Mouse (Mus musculus): ENCODE measurements around the gene Sys1. TPM values are rescaled to one million over a fixed set of nuclear protein-coding genes. Genes with fewer than 3 reads are reported as not detected.

The Sys1 gene
- polyA plus RNA-seq, 1 experiment = 105 TPM

DNA sequence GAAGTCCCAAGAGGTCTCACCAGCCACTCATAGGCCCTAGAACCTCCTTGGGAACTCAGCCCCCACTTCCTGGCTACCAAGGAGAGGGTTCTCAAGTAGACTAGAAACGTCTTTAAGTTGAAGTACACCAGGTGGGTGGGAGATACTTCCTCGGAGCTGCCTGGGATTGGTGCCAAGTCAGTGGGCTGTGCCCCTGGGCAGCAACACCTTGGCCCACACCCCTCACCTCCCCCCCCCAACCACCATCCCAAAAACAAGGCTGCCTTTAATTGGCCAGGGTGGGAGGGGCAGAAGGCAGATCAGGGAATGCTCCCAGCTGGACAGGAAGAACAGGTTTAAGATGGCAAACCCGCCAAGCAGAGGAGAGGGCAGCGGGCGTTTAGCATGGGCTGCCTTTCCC lies 16.4 kb upstream of the Sys1 start:
- Histone ChIP-seq H3K4me3 (replicated peaks) (no peak overlapping the region), H3K9me3 (no peaks in the 10 kb centered on the region), H3K36me3 (replicated peaks; ENCODE audit: low read length) (no peaks in the 10 kb centered on the region), H3K27me3 (replicated peaks) (peaks cover 92% of the 10 kb centered on the region), H3K4me1 (peaks cover 23% of the 10 kb centered on the region)
- TF ChIP-seq FLI1 (IDR thresholded peaks at IDR 0.05; ENCODE audit: low read length) (no peak), GATA1 (IDR thresholded peaks at IDR 0.05; ENCODE audit: borderline replicate concordance, low read length) (no peak)

- H3K36me3 ChIP-seq (replicated peaks; ENCODE audit: low read length) = no peaks in the 10 kb centered on the region
- peaks cover 91% of the 10 kb centered on the region for H3K27me3 ChIP-seq (replicated peaks)
- TF ChIP-seq FLI1 (IDR thresholded peaks at IDR 0.05; ENCODE audit: low read length) = no peak
- TF ChIP-seq GATA1 (IDR thresholded peaks at IDR 0.05; ENCODE audit: borderline replicate concordance, low read length) = no peak
- no peaks in the 10 kb centered on the region for H3K9me3 ChIP-seq
- peak overlapping the region; percentile 55 for H3K4me3 ChIP-seq (replicated peaks)
- H3K4me1 ChIP-seq = peaks cover 23% of the 10 kb centered on the region
Measured at GRCm38 (mm10) chr2:164441155-164441554, 15.6 kb upstream of the Sys1 start.

- peak overlapping the region; percentile 87 for H3K4me3 ChIP-seq (replicated peaks)
- H3K27me3 ChIP-seq (replicated peaks) = peaks cover 87% of the 10 kb centered on the region
- no peaks in the 10 kb centered on the region for H3K36me3 ChIP-seq (replicated peaks; ENCODE audit: low read length)
- TF ChIP-seq FLI1 (IDR thresholded peaks at IDR 0.05; ENCODE audit: low read length) = no peak
- no peak for TF ChIP-seq GATA1 (IDR thresholded peaks at IDR 0.05; ENCODE audit: borderline replicate concordance, low read length)
- H3K9me3 ChIP-seq = no peaks in the 10 kb centered on the region
- peaks cover 23% of the 10 kb centered on the region for H3K4me1 ChIP-seq
Measured at GRCm38 (mm10) chr2:164441731-164442130, 15.0 kb upstream of the Sys1 start.

DNA sequence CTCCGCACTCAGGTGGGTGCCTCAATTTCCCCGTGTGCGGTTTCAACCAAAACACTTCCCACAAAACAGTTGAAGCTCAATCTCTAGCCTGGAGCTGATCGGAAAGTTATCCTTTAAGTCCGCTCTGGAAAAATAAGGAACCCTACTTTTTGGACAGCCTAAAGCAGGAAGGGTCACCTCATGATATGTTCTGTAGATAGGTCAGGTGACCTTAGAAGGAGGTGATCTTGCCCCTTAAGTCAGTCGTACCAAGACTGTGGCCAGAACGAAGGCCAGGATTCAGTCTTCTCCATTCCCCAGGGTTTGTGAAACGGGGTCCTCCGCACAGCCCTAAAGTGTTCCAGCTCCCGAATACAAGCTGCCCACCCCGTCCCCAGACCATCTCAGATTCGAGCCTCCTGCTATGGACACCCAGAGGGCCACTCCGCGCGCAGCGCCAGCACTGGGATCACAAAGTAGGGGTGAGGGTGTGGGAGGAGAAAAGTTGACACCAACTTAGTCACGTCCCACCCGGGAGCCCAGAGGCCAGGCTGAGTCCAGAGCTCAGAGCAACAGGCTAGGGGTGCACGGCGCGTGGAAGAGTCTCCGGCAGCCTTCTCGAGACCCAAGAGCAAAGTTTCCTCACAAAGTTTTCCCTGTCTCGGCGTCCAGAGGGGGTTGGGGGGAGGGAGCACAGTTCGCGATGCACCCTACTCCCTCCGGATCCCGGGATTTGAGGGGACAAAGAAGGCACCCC lies 14.3 kb upstream of the Sys1 start:
- peak overlapping the region; percentile 87 for H3K4me3 ChIP-seq (replicated peaks)
- no peaks in the 10 kb centered on the region for H3K9me3 ChIP-seq
- H3K27me3 ChIP-seq (replicated peaks) = peaks cover 83% of the 10 kb centered on the region
- peaks cover 23% of the 10 kb centered on the region for H3K4me1 ChIP-seq
- H3K36me3 ChIP-seq (replicated peaks; ENCODE audit: low read length) = no peaks in the 10 kb centered on the region
- no peak for TF ChIP-seq FLI1 (IDR thresholded peaks at IDR 0.05; ENCODE audit: low read length)
- TF ChIP-seq GATA1 (IDR thresholded peaks at IDR 0.05; ENCODE audit: borderline replicate concordance, low read length) = no peak

DNA sequence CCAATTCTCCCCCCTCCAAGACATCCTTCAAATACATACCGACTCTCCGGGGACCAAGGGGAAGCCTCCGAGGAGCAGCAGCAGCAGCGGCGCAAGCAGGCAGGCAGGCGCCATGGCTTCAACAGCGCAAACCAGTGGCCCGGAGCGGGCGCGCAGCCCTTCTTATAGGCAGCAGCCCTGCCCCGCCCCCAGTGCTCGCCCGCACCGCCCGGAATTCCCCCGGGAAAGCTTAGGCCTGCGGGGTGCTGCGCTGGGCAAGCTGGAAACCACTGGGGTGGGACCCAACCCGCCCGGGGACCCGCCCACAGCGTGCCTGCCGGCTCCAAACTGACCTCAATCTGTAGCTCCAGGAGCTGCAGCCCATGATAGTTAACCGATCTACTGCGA lies 13.7 kb upstream of the Sys1 start:
- H3K36me3 ChIP-seq (replicated peaks; ENCODE audit: low read length) = no peaks in the 10 kb centered on the region
- H3K4me1 ChIP-seq = peaks cover 23% of the 10 kb centered on the region
- no peak for TF ChIP-seq GATA1 (IDR thresholded peaks at IDR 0.05; ENCODE audit: borderline replicate concordance, low read length)
- peaks cover 78% of the 10 kb centered on the region for H3K27me3 ChIP-seq (replicated peaks)
- H3K4me3 ChIP-seq (replicated peaks) = peak overlapping the region; percentile 87
- H3K9me3 ChIP-seq = no peaks in the 10 kb centered on the region

- no peak for TF ChIP-seq FLI1 (IDR thresholded peaks at IDR 0.05; ENCODE audit: low read length)
- no peak for TF ChIP-seq GATA1 (IDR thresholded peaks at IDR 0.05; ENCODE audit: borderline replicate concordance, low read length)
- H3K4me1 ChIP-seq = peaks cover 23% of the 10 kb centered on the region
- peak within 1 kb of the TSS; percentile 87 for H3K4me3 ChIP-seq (replicated peaks)
- H3K27me3 ChIP-seq (replicated peaks) = peaks cover 78% of the 10 kb centered on the region
- H3K36me3 ChIP-seq (replicated peaks; ENCODE audit: low read length) = no peaks in the 10 kb centered on the region
- H3K9me3 ChIP-seq = no peaks in the 10 kb centered on the region
Measured at GRCm38 (mm10) chr2:164443460-164444000, 13.2 kb upstream of the Sys1 start, which contains the start of gene Sdc4. Sdc4 (minus strand) TSS chr2:164443887.

DNA sequence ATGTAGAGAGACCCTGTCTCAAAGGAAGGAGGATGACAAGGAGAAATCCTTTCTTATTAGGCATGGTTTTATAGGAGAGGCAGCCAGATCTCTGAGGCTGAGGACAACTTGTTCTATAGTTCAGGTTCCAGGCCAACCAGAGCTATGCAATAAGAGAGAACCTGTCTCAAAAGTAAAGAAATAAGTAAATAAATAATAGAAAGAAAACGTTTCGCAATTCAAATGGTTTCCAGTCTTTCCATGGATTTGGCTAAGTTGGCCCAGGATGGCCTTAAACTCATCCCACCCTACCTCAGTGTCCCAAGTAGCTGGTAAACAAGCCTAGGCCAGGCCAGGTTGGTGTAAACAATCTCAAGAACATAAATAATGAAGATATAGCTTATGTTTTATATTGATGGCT lies 12.1 kb upstream of the Sys1 start:
- TF ChIP-seq FLI1 (IDR thresholded peaks at IDR 0.05; ENCODE audit: low read length) (no peak), GATA1 (IDR thresholded peaks at IDR 0.05; ENCODE audit: borderline replicate concordance, low read length) (no peak)
- peaks cover 5% of the 10 kb centered on the region for H3K9me3 ChIP-seq
- H3K36me3 ChIP-seq (replicated peaks; ENCODE audit: low read length) = no peaks in the 10 kb centered on the region
- peaks cover 77% of the 10 kb centered on the region for H3K27me3 ChIP-seq (replicated peaks)
- peaks cover 23% of the 10 kb centered on the region for H3K4me1 ChIP-seq
- H3K4me3 ChIP-seq (replicated peaks) = no peak overlapping the region

DNA sequence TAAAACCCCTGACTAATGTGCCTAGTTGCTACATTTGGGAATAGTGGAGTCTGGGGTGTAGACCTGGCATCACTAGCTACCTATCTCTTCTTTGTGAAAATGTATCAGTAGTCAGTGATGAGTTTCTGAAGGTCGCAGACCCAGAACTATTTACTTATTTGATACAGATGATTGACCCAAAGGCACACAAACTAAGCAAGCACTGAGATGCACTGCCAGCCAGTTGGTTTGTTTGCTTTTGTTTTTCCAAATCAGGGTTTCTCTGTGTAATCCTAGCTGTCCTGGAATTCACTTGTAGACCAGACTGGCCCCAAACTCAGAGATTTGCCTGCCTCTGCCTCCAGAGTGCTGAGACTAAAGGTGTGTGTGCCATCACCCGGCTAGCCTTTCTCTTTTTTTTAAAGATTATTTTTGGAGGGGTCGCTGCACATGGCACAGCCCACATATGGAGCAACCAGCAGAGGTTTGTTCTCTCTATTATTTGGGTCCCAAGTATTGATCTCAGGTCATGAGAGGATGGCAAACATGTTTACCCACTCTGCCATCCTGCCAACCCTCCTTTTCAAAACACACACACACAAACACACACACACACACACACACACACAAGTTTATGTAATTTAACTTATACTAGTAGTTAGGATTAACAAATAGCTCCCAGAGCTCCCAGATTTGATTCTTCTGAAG lies 11.2 kb upstream of the Sys1 start:
- peaks cover 76% of the 10 kb centered on the region for H3K27me3 ChIP-seq (replicated peaks)
- H3K4me1 ChIP-seq = peaks cover 23% of the 10 kb centered on the region
- peaks cover 14% of the 10 kb centered on the region for H3K9me3 ChIP-seq
- H3K4me3 ChIP-seq (replicated peaks) = no peak overlapping the region
- no peaks in the 10 kb centered on the region for H3K36me3 ChIP-seq (replicated peaks; ENCODE audit: low read length)
- TF ChIP-seq FLI1 (IDR thresholded peaks at IDR 0.05; ENCODE audit: low read length) (no peak), GATA1 (IDR thresholded peaks at IDR 0.05; ENCODE audit: borderline replicate concordance, low read length) (no peak)

DNA sequence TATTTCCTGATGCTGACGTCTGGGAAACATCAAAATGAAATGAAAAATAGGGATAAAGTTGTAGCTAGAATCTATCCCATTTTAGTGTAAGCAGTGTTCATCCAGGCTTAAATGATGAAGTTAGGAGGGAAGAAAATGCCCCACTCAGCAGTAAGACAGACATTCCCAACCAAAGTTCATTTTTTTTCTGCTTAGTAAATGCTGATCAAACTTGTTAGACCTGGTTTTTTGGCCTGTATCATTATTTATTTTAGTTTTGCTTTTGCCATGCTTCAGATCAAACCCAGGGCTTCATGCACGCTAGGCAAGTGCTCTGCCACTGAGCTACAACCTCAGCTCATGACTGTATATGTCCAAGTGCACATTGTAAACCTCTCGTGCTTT lies 10.7 kb upstream of the Sys1 start:
- Histone ChIP-seq H3K27me3 (replicated peaks) (peaks cover 75% of the 10 kb centered on the region), H3K4me3 (replicated peaks) (no peak overlapping the region), H3K4me1 (peaks cover 20% of the 10 kb centered on the region), H3K9me3 (peaks cover 16% of the 10 kb centered on the region), H3K36me3 (replicated peaks; ENCODE audit: low read length) (no peaks in the 10 kb centered on the region)
- TF ChIP-seq GATA1 (IDR thresholded peaks at IDR 0.05; ENCODE audit: borderline replicate concordance, low read length) = no peak
- TF ChIP-seq FLI1 (IDR thresholded peaks at IDR 0.05; ENCODE audit: low read length) = no peak

GRCm38 (mm10) chr2:164448140-164448539 lies 8.6 kb upstream of the Sys1 start:
- H3K9me3 ChIP-seq = peaks cover 16% of the 10 kb centered on the region
- no peak overlapping the region for H3K4me3 ChIP-seq (replicated peaks)
- peaks cover 8% of the 10 kb centered on the region for H3K4me1 ChIP-seq
- TF ChIP-seq FLI1 (IDR thresholded peaks at IDR 0.05; ENCODE audit: low read length) = no peak
- no peak for TF ChIP-seq GATA1 (IDR thresholded peaks at IDR 0.05; ENCODE audit: borderline replicate concordance, low read length)
- no peaks in the 10 kb centered on the region for H3K36me3 ChIP-seq (replicated peaks; ENCODE audit: low read length)
- H3K27me3 ChIP-seq (replicated peaks) = peaks cover 72% of the 10 kb centered on the region
